Mouse (Mus musculus) frontal cortex, adult (tissue): Measurements from ENCODE around the gene Pls3.
"Not testable (repeated sequence)": the region's sequence is repeated elsewhere in the genome, so short reads cannot be mapped to it uniquely, and the experiment has no call there.

Experiments used
- ATAC-seq: cut with Nextera tagmentation; 2 replicates; pipeline ENCODE4 v1.9.2; 2017; ENCODE audit warnings: mild to moderate bottlenecking, moderate library complexity, mixed read lengths; ENCODE audit not compliant: low TSS enrichment

Pls3 gene

DNA sequence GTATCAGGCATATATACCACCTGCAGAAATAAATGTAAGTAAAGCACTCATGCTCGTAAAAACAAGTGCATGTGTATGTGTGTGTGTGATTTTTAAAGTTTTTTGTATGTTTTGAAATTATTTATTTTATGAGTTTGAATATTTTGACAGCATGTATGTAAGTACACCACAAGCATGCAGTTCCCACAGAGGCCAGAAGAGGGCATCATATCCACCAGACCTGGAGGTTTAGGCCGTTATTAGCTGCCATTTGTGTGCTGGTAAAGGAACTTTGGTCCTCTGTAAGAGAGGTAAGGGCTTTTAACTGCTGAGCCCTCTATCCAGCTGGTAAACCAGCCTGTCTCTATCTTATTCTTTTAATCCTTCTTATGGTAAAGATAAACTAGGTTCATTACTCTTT lies 97.5 kb downstream of the Pls3 start:
- ATAC-seq, result no peak

GRCm38 (mm10) chrX:75764794-75765328 lies 110.1 kb downstream of the Pls3 start:
- ATAC-seq, result peak; percentile 62

DNA sequence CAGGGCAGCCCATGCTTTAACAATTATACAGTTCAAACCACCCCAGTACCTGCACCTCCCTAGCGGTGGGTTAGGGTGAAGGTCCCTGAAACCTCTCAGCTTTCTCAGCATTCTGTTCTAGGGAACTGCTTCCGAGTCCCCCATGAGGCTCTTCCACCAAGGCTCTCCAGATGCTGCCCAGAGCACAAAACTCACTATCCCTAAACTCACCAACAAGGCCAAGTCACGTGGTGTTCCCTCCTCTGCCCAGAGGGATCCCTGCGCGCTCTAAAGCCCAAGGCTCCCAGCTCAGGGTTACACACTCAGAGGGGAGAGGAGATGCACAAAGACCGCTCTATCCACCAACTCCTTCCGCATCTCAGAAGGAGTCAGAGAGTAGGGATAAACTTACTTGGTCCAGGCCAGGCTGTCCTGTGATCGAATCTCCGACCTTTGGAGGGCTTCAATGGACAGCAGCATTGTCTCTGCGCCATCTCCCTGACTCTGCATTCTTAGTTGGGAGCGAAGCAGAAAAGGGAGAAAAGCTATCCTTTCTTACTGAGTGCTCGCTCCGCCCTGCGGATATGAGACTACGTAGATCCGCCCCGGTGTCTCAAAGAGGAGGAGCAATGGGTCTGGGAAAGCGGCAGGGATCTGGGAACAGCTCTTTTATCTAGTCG lies 110.7 kb downstream of the Pls3 start:
- peak; percentile 99 for ATAC-seq

DNA sequence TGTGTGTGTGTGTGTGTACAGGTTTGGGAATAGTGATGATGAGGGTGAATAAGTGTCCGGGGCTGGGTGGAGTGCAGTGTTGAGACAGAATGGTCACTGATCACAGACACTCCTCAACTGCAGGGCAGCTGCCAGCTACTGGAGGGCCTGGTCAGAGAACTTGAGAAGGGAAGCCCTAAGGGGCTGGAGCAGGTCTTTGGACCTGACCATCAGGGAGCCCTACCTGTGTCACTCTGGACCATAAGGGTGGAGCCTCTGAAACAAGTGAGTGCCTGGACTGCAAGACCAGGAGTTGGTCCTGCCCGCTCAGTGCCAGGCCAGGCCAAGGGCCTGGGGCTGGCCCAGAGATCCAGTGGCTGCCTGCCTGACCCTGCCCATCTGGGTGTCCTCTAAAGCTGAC lies 115.5 kb downstream of the Pls3 start:
- ATAC-seq, result not testable (repeated sequence)

DNA sequence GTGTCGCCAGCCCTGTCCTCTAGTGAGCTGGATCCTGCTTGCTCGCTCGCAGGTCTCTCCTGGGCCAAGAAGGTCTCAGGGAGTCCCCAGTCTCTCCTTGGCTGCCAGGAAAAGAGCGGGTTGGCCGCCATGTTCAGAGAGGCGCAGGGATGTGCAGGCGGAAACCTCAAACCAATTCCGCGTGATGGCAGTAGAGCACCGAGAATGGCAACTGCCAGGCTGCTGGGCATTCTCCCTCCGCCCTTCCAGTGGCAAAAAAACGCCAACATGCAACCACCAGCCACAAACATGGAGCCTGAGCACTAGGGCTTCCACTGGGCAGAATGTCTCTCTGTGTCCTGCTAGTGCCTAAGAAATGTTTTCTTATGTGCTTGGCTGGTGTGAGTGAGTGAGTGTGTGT lies 115.9 kb downstream of the Pls3 start:
- not testable (repeated sequence) for ATAC-seq

GRCm38 (mm10) chrX:75757966-75758365 lies 117.0 kb downstream of the Pls3 start:
- not testable (repeated sequence) for ATAC-seq

- ATAC-seq, result not testable (repeated sequence)
Measured at GRCm38 (mm10) chrX:75754531-75754930, 120.5 kb downstream of the Pls3 start.

- not testable (repeated sequence) for ATAC-seq
Measured at GRCm38 (mm10) chrX:75750126-75750725, 124.8 kb downstream of the Pls3 start.

DNA sequence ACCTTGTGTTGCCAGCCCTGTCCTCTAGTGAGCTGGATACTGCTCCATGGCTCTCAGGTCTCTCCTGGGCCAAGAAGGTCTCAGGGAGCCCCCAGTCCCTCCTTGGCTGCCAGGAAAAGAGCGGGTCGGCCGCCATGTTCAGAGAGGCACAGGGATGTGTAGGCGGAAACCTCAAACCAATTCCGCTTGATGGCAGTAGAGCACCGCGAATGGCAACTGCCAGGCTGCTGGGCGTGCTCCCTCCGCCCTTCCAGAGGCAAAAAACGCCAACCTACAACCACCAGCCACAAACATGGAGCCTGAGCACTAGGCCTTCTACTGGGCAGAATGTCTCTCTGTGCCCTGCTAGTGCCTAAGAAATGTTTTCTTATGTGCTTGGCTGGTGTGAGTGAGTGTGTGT lies 125.7 kb downstream of the Pls3 start:
- ATAC-seq, result not testable (repeated sequence)

- ATAC-seq, result not testable (repeated sequence)
Measured at GRCm38 (mm10) chrX:75744466-75744865, 130.5 kb downstream of the Pls3 start.

DNA sequence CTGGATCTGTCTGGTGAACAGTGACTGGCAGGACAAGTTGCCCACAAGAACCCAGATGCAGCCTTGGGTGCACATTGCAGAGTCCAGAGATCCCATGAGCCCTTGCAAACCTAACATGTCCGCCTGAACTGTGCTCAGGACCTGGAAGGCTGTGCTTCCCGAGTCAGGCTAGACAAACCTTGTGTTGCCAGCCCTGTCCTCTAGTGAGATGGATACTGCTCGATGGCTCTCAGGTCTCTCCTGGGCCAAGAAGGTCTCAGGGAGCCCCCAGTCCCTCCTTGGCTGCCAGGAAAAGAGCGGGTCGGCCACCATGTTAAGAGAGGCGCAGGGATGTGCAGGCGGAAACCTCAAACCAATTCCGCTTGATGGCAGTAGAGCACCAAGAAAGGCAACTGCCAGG lies 135.5 kb downstream of the Pls3 start:
- ATAC-seq, result not testable (repeated sequence)
